Mouse (Mus musculus): ENCODE measurements around the gene Vgf. TPM values are rescaled to one million over a fixed set of nuclear protein-coding genes. Genes with fewer than 3 reads are reported as not detected.
A peak's percentile ranks its signal among the peaks of the same experiment; 100 is the strongest.

Vgf gene
- polyA plus RNA-seq (2015; fragmentation: Nextera tagmentation; extraction: Ambion mirVana), result 15.2 and 15.4 TPM in 2 replicates

- Histone ChIP-seq H3K4me2 (peak within 1 kb of the TSS; percentile 57), H3K9me3 (no peaks in the 10 kb centered on the region), H3K4me3 (peak within 1 kb of the TSS; percentile 32), H3K4me1 (replicated peaks) (peaks cover 30% of the 10 kb centered on the region), H3K27ac (replicated peaks) (no peak within 1 kb of the TSS), H3K36me3 (no peaks in the 10 kb centered on the region), H3K9ac (0 out of 2 replicates have a peak within 1 kb of the TSS, but pooled peaks have one; percentile 8), H3K27me3 (peaks cover 52% of the 10 kb centered on the region)
- no peak for ATAC-seq (ENCODE audit: low FRiP score, low read depth)
- 18% methylated on average over 4 of the region's 4 CpGs for WGBS
Observed at GRCm38 (mm10) chr5:137026092-137026491, at the start of gene Vgf. Gene Vgf, plus strand, starts transcription at chr5:137026392.

DNA sequence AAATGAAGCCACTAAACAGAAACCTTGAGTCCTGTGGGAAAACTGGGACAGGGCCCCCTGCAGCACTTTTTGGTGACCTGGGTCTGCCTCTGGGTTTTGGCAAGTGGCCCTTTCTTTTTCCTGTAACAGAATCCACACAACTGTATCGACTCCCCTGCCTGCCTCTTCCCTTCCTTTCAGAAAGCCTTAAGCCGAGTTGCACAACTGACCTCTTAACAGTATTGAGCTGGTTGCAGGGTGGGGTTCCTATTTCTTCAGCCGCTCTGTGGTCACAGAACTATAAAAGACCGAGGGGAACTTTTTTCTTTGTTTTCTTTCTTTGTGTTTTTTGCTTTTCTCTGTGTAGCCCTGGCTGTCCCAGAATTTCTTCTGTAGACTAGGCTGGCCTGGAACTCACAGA lies 48.4 kb upstream of the Vgf start:
- Histone ChIP-seq H3K36me3 (peaks cover 20% of the 10 kb centered on the region; the same call in 1 of the 2 replicates), H3K4me2 (no peak overlapping the region), H3K27me3 (no peaks in the 10 kb centered on the region), H3K9ac (no peak overlapping the region), H3K4me1 (replicated peaks) (no peaks in the 10 kb centered on the region), H3K9me3 (no peaks in the 10 kb centered on the region), H3K27ac (replicated peaks) (no peak overlapping the region), H3K4me3 (no peak overlapping the region)
- ATAC-seq (ENCODE audit: low FRiP score, low read depth), result no peak
- 79% methylated on average over 4 of the region's 4 CpGs for WGBS

DNA sequence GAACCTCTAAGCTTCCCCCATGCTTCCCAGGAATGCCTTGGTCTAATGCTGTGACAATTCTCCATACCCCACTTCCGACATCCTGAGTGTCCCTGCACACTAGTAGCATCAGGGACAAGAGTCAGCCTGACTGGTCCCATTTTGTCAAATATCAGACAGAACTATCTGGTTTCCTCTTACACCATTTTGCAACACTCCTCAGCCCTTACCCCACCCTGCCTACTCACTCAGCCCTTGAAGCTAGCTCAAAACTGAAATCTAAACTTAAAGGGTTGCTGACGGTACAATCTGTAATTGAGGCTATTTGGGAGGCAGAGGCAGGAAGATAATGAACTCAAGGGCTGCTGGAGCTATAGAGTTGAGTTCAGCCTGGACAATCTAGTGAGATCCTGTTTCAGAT lies 46.4 kb upstream of the Vgf start:
- Histone ChIP-seq H3K36me3 (peaks cover 20% of the 10 kb centered on the region; the same call in 1 of the 2 replicates), H3K9me3 (no peaks in the 10 kb centered on the region), H3K9ac (no peak overlapping the region), H3K4me2 (no peak overlapping the region), H3K27me3 (no peaks in the 10 kb centered on the region), H3K4me1 (replicated peaks) (no peaks in the 10 kb centered on the region), H3K27ac (replicated peaks) (no peak overlapping the region), H3K4me3 (no peak overlapping the region)
- ATAC-seq (ENCODE audit: low FRiP score, low read depth), result no peak
- 86% methylated on average over 2 of the region's 2 CpGs for WGBS

GRCm38 (mm10) chr5:136980974-136981373 lies 45.2 kb upstream of the Vgf start:
- Histone ChIP-seq H3K27ac (replicated peaks) (no peak overlapping the region), H3K9me3 (no peaks in the 10 kb centered on the region), H3K36me3 (peaks cover 20% of the 10 kb centered on the region; the same call in 1 of the 2 replicates), H3K4me3 (no peak overlapping the region), H3K4me1 (replicated peaks) (peaks cover 5% of the 10 kb centered on the region), H3K27me3 (no peaks in the 10 kb centered on the region), H3K4me2 (no peak overlapping the region), H3K9ac (no peak overlapping the region)
- WGBS, result 86% methylated on average over 8 of the region's 8 CpGs
- ATAC-seq (ENCODE audit: low FRiP score, low read depth), result no peak

DNA sequence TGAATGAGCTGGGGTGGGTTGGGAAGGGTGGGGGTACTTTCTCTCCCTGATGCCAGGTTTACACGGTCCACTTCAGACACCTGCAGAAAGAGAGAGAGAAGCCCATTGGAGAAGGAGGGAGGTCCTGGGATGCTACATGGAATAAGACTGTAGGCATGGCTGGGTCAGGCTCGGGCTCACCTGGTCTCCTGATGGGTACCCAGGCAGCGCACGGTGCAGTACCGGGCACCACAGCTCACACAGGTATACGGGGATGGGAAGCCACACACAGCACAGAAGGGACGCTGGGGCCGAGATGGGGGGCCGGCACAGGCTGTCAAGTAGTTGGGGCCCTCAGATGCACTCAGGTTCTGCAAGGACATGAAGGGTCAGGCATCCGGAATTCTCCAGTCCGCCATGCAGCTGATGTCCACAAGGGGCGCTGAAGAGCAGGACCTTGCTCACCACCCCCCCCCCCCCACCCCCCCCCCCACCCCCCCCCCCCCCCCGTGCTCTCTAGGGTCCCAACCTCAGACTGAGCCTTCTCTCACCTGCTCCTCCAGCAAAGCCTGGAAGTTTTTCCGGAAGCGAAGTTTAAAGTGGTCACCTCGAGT lies 43.8 kb upstream of the Vgf start:
- Histone ChIP-seq H3K4me3 (no peak overlapping the region), H3K4me2 (no peak overlapping the region), H3K9me3 (no peaks in the 10 kb centered on the region), H3K27ac (replicated peaks) (no peak overlapping the region), H3K36me3 (peaks cover 20% of the 10 kb centered on the region; the same call in 1 of the 2 replicates), H3K4me1 (replicated peaks) (peaks cover 10% of the 10 kb centered on the region), H3K9ac (no peak overlapping the region), H3K27me3 (no peaks in the 10 kb centered on the region)
- no peak for ATAC-seq (ENCODE audit: low FRiP score, low read depth)
- 48% methylated on average over 16 of the region's 16 CpGs for WGBS

DNA sequence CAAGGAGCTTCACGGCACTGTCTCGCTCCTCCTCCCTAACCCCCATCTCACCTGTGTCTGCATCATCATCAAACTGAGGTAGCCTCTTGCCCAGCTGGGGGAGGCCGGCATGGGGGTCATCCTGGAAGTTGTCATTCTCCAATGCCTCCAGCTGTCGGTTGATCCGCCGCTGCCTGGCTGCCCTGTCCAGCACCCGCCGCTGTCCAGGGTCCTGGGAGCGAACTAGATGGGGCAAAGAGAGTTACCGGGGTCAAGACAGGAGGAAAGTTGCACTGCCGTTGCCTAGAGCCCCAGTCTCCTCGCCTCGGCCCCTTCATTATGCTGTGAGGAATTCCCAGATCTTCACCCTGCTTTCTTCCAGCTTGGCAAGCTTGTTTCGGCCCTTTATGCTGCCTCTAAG lies 41.4 kb upstream of the Vgf start:
- H3K9ac ChIP-seq, result no peak overlapping the region
- H3K9me3 ChIP-seq, result no peaks in the 10 kb centered on the region
- no peak overlapping the region for H3K4me3 ChIP-seq
- H3K27ac ChIP-seq (replicated peaks), result no peak overlapping the region
- WGBS, result 59% methylated on average over 14 of the region's 14 CpGs
- H3K27me3 ChIP-seq, result no peaks in the 10 kb centered on the region
- peaks cover 27% of the 10 kb centered on the region for H3K36me3 ChIP-seq
- H3K4me1 ChIP-seq (replicated peaks), result peaks cover 23% of the 10 kb centered on the region
- no peak overlapping the region for H3K4me2 ChIP-seq
- ATAC-seq (ENCODE audit: low FRiP score, low read depth), result no peak

- Histone ChIP-seq H3K27me3 (no peaks in the 10 kb centered on the region), H3K4me1 (replicated peaks) (peaks cover 23% of the 10 kb centered on the region), H3K4me2 (peak within 1 kb of the TSS; percentile 92), H3K27ac (replicated peaks) (peak within 1 kb of the TSS; percentile 95), H3K4me3 (peak within 1 kb of the TSS; percentile 81), H3K9me3 (no peaks in the 10 kb centered on the region), H3K36me3 (peaks cover 33% of the 10 kb centered on the region), H3K9ac (peak within 1 kb of the TSS; percentile 89)
- peak; percentile 93 for ATAC-seq (ENCODE audit: low FRiP score, low read depth)
- under 1% methylated on average over 26 of the region's 26 CpGs for WGBS
Observed at GRCm38 (mm10) chr5:136986695-136987137, 39.5 kb upstream of the Vgf start, which contains the start of gene Plod3. Gene Plod3, plus strand, starts transcription at chr5:136987019.

- under 1% methylated on average over 67 of the region's 67 CpGs for WGBS
- Histone ChIP-seq H3K9ac (peak overlapping the region; percentile 89), H3K36me3 (peaks cover 33% of the 10 kb centered on the region)
Observed at GRCm38 (mm10) chr5:136987138-136987933, 38.9 kb upstream of the Vgf start.

DNA sequence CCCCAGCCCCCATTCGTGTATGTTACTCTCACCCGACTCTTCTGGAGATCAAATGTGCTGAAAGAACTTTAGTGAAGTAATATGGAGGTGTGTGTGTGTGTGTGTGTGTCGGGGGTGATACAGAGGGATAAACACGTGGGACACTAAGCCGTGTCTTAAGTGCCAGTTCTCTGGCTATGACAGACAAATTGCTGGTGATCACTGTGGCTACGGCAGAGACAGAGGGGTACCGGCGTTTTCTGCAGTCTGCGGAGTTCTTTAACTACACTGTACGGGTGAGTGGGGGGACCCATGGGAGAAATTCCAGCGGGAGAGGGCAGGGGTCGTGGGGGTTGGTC lies 38.3 kb upstream of the Vgf start, which contains the start of gene Znhit1:
TSS of gene Znhit1 (minus strand) at position 88 of the 338 bp plus-strand sequence.
- Histone ChIP-seq H3K4me1 (replicated peaks) (peaks cover 23% of the 10 kb centered on the region), H3K4me3 (peak within 1 kb of the TSS; percentile 81), H3K27ac (replicated peaks) (peak within 1 kb of the TSS; percentile 95), H3K27me3 (no peaks in the 10 kb centered on the region), H3K4me2 (peak within 1 kb of the TSS; percentile 92), H3K9me3 (no peaks in the 10 kb centered on the region), H3K36me3 (peaks cover 36% of the 10 kb centered on the region), H3K9ac (peak within 1 kb of the TSS; percentile 89)
- WGBS, result 4% methylated on average over 12 of the region's 12 CpGs
- no peak for ATAC-seq (ENCODE audit: low FRiP score, low read depth)

More at GRCm38 (mm10) chr5:136987138-136987933, 38.9 kb upstream of the Vgf start:
- no peaks in the 10 kb centered on the region for H3K9me3 ChIP-seq
- H3K27ac ChIP-seq (replicated peaks), result peak overlapping the region; percentile 95
- no peaks in the 10 kb centered on the region for H3K27me3 ChIP-seq
- ATAC-seq (ENCODE audit: low FRiP score, low read depth), result peak; percentile 71
- H3K4me1 ChIP-seq (replicated peaks), result peaks cover 23% of the 10 kb centered on the region
- peak overlapping the region; percentile 81 for H3K4me3 ChIP-seq
- H3K4me2 ChIP-seq, result peak overlapping the region; percentile 92

DNA sequence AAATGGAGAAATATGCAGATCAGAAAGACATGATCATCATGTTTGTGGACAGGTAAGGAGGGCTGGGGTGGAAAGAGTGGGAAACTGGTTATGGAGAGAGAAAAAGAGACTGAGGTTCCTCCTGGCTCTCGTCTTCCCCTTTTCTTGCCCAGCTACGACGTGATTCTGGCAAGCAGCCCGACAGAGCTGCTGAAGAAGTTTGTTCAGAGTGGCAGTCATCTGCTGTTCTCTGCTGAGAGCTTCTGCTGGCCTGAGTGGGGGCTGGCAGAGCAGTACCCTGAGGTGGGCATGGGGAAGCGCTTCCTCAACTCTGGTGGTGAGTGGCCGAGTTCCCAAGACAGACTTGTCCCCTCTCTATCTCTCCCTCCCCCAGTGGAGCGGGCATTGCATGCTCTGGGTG lies 37.8 kb upstream of the Vgf start:
- peaks cover 42% of the 10 kb centered on the region for H3K36me3 ChIP-seq
- no peaks in the 10 kb centered on the region for H3K27me3 ChIP-seq
- peak overlapping the region; percentile 95; the same call in 1 of the 2 replicates for H3K27ac ChIP-seq (replicated peaks)
- H3K9me3 ChIP-seq, result no peaks in the 10 kb centered on the region
- peak overlapping the region; percentile 89 for H3K9ac ChIP-seq
- H3K4me3 ChIP-seq, result peak overlapping the region; percentile 81
- peak overlapping the region; percentile 92 for H3K4me2 ChIP-seq
- WGBS, result 58% methylated on average over 7 of the region's 7 CpGs
- peaks cover 23% of the 10 kb centered on the region for H3K4me1 ChIP-seq (replicated peaks)
- ATAC-seq (ENCODE audit: low FRiP score, low read depth), result no peak

GRCm38 (mm10) chr5:136989801-136990200 lies 36.4 kb upstream of the Vgf start:
- Histone ChIP-seq H3K27ac (replicated peaks) (no peak overlapping the region), H3K9me3 (no peaks in the 10 kb centered on the region), H3K4me2 (no peak overlapping the region), H3K36me3 (peaks cover 54% of the 10 kb centered on the region), H3K4me3 (no peak overlapping the region), H3K27me3 (no peaks in the 10 kb centered on the region), H3K4me1 (replicated peaks) (peaks cover 23% of the 10 kb centered on the region), H3K9ac (no peak overlapping the region)
- no peak for ATAC-seq (ENCODE audit: low FRiP score, low read depth)
- 95% methylated on average over 6 of the region's 6 CpGs for WGBS

DNA sequence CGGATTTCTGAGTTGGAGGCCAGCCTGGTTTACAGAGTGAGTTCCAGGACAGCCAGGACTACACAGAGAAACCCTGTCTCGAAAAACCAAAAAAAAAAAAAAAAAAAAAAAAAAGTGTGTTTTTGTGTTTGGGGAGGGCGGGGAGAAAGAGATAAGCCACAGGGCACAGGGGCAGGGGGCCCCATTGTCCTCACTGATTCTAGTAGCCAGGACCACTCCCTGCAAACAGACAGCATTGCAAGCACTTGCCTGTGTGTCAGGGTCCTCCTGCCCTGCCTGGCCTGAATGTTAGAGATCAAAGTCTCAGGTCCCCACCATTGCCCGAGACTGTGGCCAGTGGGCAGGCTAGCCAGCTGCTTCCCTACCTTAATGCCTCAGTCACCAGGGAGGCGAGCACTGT lies 26.7 kb upstream of the Vgf start:
- peaks cover 17% of the 10 kb centered on the region for H3K36me3 ChIP-seq
- no peak for ATAC-seq (ENCODE audit: low FRiP score, low read depth)
- H3K4me3 ChIP-seq, result no peak overlapping the region
- H3K4me2 ChIP-seq, result no peak overlapping the region
- no peaks in the 10 kb centered on the region for H3K27me3 ChIP-seq
- H3K9ac ChIP-seq, result no peak overlapping the region
- no peak overlapping the region for H3K27ac ChIP-seq (replicated peaks)
- no peaks in the 10 kb centered on the region for H3K9me3 ChIP-seq
- WGBS, result 75% methylated on average over 4 of the region's 5 CpGs
- no peaks in the 10 kb centered on the region for H3K4me1 ChIP-seq (replicated peaks)

All from hindbrain, embryonic 15.5 days (tissue).